Mouse (Mus musculus): Measurements from ENCODE around the gene Srpk2. TPM values are rescaled to one million over a fixed set of nuclear protein-coding genes. Genes with fewer than 3 reads are reported as not detected.
"Not testable (repeated sequence)": the region's sequence is repeated elsewhere in the genome, so short reads cannot be mapped to it uniquely, and the experiment has no call there.

Srpk2 gene
- total and polyA plus RNA-seq, 3 experiments, result 8.4 to 37.4 (median 35.1) TPM

DNA sequence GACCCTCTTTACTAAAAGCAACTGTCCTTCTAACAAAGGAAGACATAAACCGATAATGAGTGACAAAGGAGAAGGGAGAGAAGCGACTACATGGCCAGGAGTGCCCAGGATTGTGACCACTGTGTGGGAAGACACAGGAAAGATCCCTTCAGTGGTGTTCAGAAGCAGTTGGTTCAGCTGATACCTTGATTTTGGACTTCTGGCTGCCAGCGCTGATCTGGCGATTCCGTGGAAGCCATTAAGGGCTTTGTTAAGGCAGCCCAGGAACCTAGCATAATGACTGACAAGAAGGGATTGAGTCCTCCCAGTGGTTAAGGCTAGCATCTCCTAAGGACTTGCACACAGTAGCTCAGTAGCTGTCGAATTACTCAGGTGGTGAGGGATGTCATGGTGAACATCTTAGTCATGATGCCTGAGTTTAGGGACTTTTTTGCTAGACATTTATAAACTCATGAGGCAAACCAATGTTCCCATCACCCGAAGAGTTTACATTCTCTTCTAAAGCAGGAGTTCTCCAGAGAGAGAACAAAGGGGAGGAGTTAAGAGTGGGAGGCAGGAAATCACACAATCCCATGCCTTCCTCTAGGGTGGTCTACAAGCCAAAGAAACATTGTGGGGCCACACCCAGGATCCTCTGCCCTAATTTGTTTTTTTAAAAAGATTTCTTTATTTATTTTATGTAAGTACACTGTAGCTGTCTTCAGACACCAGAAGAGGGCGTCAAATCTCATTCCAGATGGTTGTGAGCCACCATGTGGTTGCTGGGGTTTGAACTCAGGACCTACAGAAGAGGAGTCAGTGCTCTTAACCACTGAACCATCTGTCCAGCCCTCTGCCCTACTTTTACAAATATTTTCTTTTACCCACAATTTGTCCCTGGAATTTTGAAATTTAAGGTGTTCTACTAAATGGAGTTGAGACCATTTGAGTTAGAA lies 29.3 kb upstream of the Srpk2 start:
- TF ChIP-seq CTCF (IDR thresholded peaks at IDR 0.05) (no peak), POLR2A (IDR thresholded peaks at IDR 0.05; ENCODE audit: insufficient read depth, low read depth, low read length) (no peak), EP300 (IDR thresholded peaks at IDR 0.05; ENCODE audit: insufficient read depth, low read depth, low read length) (no peak)
- no peak for DNase-seq
- Histone ChIP-seq H3K4me3 (no peak overlapping the region), H3K79me2 (replicated peaks; ENCODE audit: control insufficient read depth, insufficient read depth, low read length) (no peaks in the 10 kb centered on the region), H3K36me3 (ENCODE audit: control insufficient read depth, insufficient read depth, low read length) (no peaks in the 10 kb centered on the region), H3K9ac (ENCODE audit: low read depth, low read length) (no peak overlapping the region), H3K27ac (no peak overlapping the region), H3K27me3 (ENCODE audit: control insufficient read depth, insufficient read depth, low read length) (no peaks in the 10 kb centered on the region), H3K4me1 (ENCODE audit: control insufficient read depth, insufficient read depth, low read length) (no peaks in the 10 kb centered on the region)
- 85% methylated on average over 8 of the region's 8 CpGs for WGBS
- intact Hi-C loops (cut with DNase I), result loop anchor here (2.0 to 5.0 kb wide), 2 partner anchors 39 to 96 kb away; no protein-coding TSS in a partner anchor

DNA sequence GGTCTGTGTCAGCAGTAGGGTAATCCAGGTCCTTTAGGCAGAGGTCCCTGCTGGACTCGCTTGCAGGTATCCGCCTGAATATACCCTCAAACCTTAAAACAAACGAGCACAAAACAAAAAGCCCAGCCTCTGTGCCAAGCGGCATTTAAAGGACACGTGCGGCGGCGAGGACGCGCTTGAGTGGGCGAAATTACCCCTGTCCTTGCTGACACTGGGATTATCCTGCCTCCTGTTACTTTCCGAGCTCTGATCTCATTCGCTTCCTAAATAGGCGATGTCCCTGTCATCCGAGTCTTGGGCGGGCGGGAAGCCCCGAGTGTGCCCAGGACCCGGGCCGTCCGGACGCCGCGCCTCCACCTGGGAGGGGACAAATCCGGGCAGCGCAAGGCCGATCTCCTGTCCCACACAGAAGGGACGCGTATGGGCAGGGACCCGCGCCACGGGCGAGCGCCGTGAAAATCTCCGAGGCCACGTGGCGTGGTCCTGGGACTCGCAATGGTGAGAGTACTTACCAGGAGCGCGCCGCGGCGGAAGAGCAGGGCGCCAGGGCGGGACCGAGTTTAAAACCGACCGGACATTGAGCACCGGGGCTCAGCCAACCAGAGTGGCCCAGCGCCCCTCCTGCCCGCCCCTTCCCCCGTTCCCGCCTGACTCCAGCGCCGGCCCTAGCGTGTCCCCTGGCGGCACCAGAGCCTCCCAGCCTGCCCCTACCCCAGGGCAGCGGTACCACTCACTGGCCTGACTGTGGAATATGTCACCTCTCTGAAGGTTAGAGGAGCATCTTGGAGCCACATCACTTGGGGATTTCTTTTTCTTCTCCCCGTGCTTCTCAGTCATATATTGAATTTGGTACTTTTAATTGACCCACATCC lies 27.9 kb upstream of the Srpk2 start:
- H3K4me3 ChIP-seq, result peak overlapping the region; percentile 53

DNA sequence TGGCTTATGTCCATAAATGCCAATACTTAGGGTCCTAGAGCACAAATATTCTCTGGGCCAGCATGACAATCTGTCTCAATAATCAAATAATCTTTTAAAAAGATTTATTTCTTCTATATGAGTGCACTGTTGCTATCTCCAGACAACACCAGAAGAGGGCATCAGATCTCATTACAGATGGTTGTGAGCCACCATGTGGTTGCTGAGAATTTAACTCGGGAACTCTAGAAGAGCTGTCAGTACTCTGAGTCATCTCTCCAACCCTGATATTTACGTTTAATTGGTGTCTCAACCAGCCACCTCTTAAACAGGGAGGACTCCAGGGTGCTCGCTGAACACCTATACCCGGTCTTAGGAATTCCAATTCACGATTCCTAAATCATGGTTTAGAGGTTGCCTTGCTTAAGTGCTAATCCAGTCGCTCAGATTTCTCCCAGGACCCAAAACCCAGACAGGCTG lies 27.3 kb upstream of the Srpk2 start:
- peak; percentile 64 for TF ChIP-seq CTCF (IDR thresholded peaks at IDR 0.05)
- not testable (repeated sequence) for DNase-seq; H3K27me3 ChIP-seq (ENCODE audit: control insufficient read depth, insufficient read depth, low read length); H3K4me1 ChIP-seq (ENCODE audit: control insufficient read depth, insufficient read depth, low read length); H3K79me2 ChIP-seq (replicated peaks; ENCODE audit: control insufficient read depth, insufficient read depth, low read length); H3K36me3 ChIP-seq (ENCODE audit: control insufficient read depth, insufficient read depth, low read length)
- WGBS, result 36% methylated on average over 6 of the region's 6 CpGs
- peak overlapping the region; percentile 53 for H3K4me3 ChIP-seq
- H3K9ac ChIP-seq (ENCODE audit: low read depth, low read length), result peak overlapping the region; percentile 72; the same call in 1 of the 2 replicates
- H3K27ac ChIP-seq, result peak overlapping the region; percentile 75
- intact Hi-C loops (cut with DNase I), result loop anchor here (2.0 to 5.0 kb wide), 2 partner anchors 37 to 94 kb away; no protein-coding TSS in a partner anchor

More for the DNA sequence above, 27.9 kb upstream of the Srpk2 start:
- 3% methylated on average over 55 of the region's 60 CpGs for WGBS
- Histone ChIP-seq H3K9ac (ENCODE audit: low read depth, low read length) (peak overlapping the region; percentile 72), H3K4me1 (ENCODE audit: control insufficient read depth, insufficient read depth, low read length) (no peaks in the 10 kb centered on the region), H3K79me2 (replicated peaks; ENCODE audit: control insufficient read depth, insufficient read depth, low read length) (no peaks in the 10 kb centered on the region), H3K27ac (peak overlapping the region; percentile 75), H3K27me3 (ENCODE audit: control insufficient read depth, insufficient read depth, low read length) (no peaks in the 10 kb centered on the region), H3K36me3 (ENCODE audit: control insufficient read depth, insufficient read depth, low read length) (no peaks in the 10 kb centered on the region)
- TF ChIP-seq POLR2A (IDR thresholded peaks at IDR 0.05; ENCODE audit: insufficient read depth, low read depth, low read length) (0 out of 2 replicates have a peak, but pooled peaks have one; percentile 50), CTCF (IDR thresholded peaks at IDR 0.05) (peak; percentile 74), EP300 (IDR thresholded peaks at IDR 0.05; ENCODE audit: insufficient read depth, low read depth, low read length) (no peak)
- DNase-seq, result peak; percentile 86 to 87
- intact Hi-C loops (cut with DNase I), result loop anchor here (2.0 to 5.0 kb wide), 2 partner anchors 38 to 95 kb away; no protein-coding TSS in a partner anchor

DNA sequence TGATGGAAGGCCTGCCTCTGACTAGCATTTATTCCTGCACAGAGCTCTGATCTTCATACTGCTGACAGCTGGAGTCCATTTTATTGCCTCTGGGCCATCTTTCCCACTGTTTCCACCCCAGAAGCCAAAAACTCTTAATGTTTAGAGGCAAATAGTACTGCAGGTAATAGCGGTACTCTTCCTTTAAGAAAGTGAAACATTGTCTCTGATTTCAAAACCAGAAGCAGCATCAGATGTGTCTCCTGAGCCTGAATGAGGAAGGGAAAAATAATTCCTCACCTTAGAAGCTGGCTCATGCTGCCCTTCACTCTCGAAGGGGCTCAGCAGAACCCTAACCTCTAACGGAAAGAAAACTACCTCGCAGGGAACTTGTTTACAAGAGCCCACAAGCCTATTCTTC lies 26.8 kb upstream of the Srpk2 start:
- no peak for TF ChIP-seq EP300 (IDR thresholded peaks at IDR 0.05; ENCODE audit: insufficient read depth, low read depth, low read length)
- no peak for TF ChIP-seq POLR2A (IDR thresholded peaks at IDR 0.05; ENCODE audit: insufficient read depth, low read depth, low read length)
- TF ChIP-seq CTCF (IDR thresholded peaks at IDR 0.05), result no peak
- DNase-seq, result no peak
- Histone ChIP-seq H3K27ac (no peak overlapping the region), H3K27me3 (ENCODE audit: control insufficient read depth, insufficient read depth, low read length) (no peaks in the 10 kb centered on the region), H3K4me1 (ENCODE audit: control insufficient read depth, insufficient read depth, low read length) (no peaks in the 10 kb centered on the region), H3K9ac (ENCODE audit: low read depth, low read length) (no peak overlapping the region), H3K79me2 (replicated peaks; ENCODE audit: control insufficient read depth, insufficient read depth, low read length) (no peaks in the 10 kb centered on the region), H3K36me3 (ENCODE audit: control insufficient read depth, insufficient read depth, low read length) (no peaks in the 10 kb centered on the region), H3K4me3 (no peak overlapping the region)
- intact Hi-C loops (cut with DNase I), result loop anchor here (5.0 kb wide), 1 partner anchor 94 kb away; no protein-coding TSS in a partner anchor
- 95% methylated on average over 4 of the region's 4 CpGs for WGBS

DNA sequence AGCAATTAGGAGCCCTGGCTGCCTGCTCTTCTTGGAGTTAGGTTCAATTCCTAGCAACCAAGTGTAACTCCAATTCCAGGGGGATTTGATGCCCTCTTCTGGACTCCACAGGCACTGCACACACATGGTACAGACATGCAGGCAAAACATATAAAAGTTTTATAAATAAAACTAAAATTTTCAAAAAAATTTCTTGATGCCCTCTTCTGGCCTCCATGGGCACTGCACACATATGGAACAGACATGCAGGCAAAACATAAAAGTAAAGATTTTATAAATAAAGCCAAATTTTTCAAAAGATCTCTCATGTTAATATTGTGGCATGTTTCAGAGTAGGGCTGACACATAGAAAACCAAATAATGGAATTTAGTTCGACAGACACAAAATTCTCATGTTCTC lies 25.2 kb upstream of the Srpk2 start:
- H3K79me2 ChIP-seq (replicated peaks; ENCODE audit: control insufficient read depth, insufficient read depth, low read length), result no peaks in the 10 kb centered on the region
- no peak overlapping the region for H3K9ac ChIP-seq (ENCODE audit: low read depth, low read length)
- no peaks in the 10 kb centered on the region for H3K36me3 ChIP-seq (ENCODE audit: control insufficient read depth, insufficient read depth, low read length)
- H3K4me1 ChIP-seq (ENCODE audit: control insufficient read depth, insufficient read depth, low read length), result no peaks in the 10 kb centered on the region
- 100% methylated on average over 1 of the region's 1 CpGs for WGBS
- H3K4me3 ChIP-seq, result no peak overlapping the region
- intact Hi-C loops (cut with DNase I), result loop anchor here (5.0 kb wide), 1 partner anchor 92 kb away; no protein-coding TSS in a partner anchor
- TF ChIP-seq POLR2A (IDR thresholded peaks at IDR 0.05; ENCODE audit: insufficient read depth, low read depth, low read length), result no peak
- peak; percentile 51 for TF ChIP-seq CTCF (IDR thresholded peaks at IDR 0.05)
- no peak overlapping the region for H3K27ac ChIP-seq
- DNase-seq, result no peak
- H3K27me3 ChIP-seq (ENCODE audit: control insufficient read depth, insufficient read depth, low read length), result no peaks in the 10 kb centered on the region

DNA sequence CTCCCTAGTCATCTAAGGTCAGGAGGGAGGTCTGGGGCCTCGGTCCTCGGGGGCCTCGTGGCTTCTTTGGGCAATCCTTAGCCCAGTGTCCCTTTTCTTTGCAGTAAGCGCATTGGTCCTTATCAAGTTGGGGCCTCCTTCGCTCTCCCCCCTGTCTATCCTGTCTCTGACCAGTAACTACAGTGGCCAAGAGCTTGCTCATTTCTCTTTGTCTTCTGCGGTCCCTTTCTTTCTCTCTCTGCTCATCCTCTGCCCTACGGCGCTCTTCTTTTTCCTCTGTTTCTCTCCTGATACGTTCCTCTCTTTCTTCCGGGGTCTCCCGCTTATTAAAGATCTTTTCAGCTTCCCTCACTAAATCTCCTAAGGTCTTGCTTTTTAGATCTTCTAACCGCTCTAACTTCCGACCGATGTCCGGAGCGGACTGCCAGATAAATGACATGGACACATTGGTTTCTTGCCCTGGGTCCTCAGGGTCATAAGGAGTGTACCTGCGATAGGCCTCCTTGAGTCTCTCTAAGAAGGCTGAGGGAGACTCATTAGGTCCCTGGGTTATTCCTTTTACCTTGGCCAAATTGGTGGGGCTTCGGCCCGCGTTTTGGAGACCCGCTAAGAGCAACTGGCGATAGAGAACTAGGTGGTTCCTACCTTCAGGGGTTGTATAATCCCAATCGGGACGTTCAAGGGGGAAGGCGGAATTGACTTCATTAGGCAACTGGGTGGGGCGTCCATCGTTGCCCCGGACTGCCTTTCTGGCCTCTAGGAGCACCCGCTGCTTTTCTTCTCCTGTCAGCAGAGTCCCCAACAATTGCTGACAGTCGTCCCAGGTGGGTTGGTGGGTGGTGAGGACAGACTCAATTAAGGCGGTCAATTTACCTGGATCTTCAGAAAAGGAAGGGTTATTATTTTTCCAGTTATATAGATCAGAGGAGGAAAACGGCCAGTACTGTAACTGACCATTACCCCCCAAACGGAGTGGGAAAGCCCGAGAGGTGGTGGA lies 22.5 kb upstream of the Srpk2 start:
- H3K27me3 ChIP-seq (ENCODE audit: control insufficient read depth, insufficient read depth, low read length); H3K4me1 ChIP-seq (ENCODE audit: control insufficient read depth, insufficient read depth, low read length); H3K36me3 ChIP-seq (ENCODE audit: control insufficient read depth, insufficient read depth, low read length); H3K27ac ChIP-seq; H3K4me3 ChIP-seq; H3K79me2 ChIP-seq (replicated peaks; ENCODE audit: control insufficient read depth, insufficient read depth, low read length); intact Hi-C loops (cut with DNase I); H3K9ac ChIP-seq (ENCODE audit: low read depth, low read length); DNase-seq: not testable (repeated sequence)
- 98% methylated on average over 31 of the region's 34 CpGs for WGBS

Measured in heart, adult 2 months (tissue).